In the genomic region with DNA sequence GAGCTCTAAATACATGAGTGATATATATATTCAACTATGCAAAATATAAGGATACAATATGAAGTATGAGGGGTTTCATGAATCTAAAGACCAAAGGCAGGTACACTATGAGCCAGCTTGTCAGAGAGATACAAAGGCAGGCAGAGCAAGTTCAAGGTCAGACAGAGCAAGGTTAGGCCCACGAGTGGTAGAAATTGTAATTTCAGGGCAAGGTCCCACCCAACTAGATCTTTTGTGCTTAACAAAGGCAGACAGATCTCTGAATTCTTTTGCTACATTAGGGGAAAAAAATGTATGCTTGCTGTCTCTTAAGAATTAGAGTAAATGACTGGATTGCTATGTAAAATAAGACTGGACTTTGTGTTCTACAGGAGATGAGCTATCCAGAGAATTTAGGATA, we compare ENCODE assay signal across 24 mouse cellular contexts. TPM values are rescaled to one million over a fixed set of nuclear protein-coding genes. Genes with fewer than 3 reads are reported as not detected.
"Had no signal": no experiment of that assay in that cellular context is flagged by ENCODE, and none has a peak within 500 bp of the region (broad histone marks: within the 10 kb centered on the region; RNA-seq: fewer than 3 reads in every experiment).

No protein-coding gene starts in this region.

- ATAC-seq: liver, embryonic 12.5 days had no signal

- H3K4me3 ChIP-seq: limb, embryonic 10.5 days; limb, embryonic 13.5 days; liver, embryonic 12.5 days; liver, embryonic 15.5 days; lung, embryonic 15.5 days; megakaryocyte, embryonic 14.5 days; neural tube, embryonic 12.5 days; neural tube, embryonic 15.5 days had no signal

- H3K27me3 ChIP-seq: limb, embryonic 13.5 days; liver, embryonic 12.5 days; liver, embryonic 15.5 days; lung, embryonic 15.5 days; megakaryocyte, embryonic 14.5 days; neural tube, embryonic 12.5 days; neural tube, embryonic 15.5 days had no signal

- H3K4me2 ChIP-seq: limb, embryonic 13.5 days; liver, embryonic 12.5 days; liver, embryonic 15.5 days; lung, embryonic 15.5 days; midbrain, embryonic 11.5 days; neural tube, embryonic 12.5 days; neural tube, embryonic 15.5 days had no signal

- H3K9me3 ChIP-seq: limb, embryonic 10.5 days; limb, embryonic 13.5 days; liver, embryonic 12.5 days; liver, embryonic 15.5 days; lung, embryonic 15.5 days; megakaryocyte, embryonic 14.5 days; neural tube, embryonic 12.5 days; neural tube, embryonic 15.5 days had no signal

- H3K9ac ChIP-seq: limb, embryonic 13.5 days; liver, embryonic 12.5 days; liver, embryonic 15.5 days; lung, embryonic 15.5 days; neural tube, embryonic 12.5 days; neural tube, embryonic 15.5 days had no signal

- H3K27ac ChIP-seq: limb, embryonic 10.5 days; limb, embryonic 13.5 days; liver, embryonic 12.5 days; liver, embryonic 15.5 days; lung, embryonic 15.5 days; neural tube, embryonic 12.5 days; neural tube, embryonic 15.5 days; stomach, postnatal 0 days had no signal

- DNase-seq: kidney, postnatal 14 days; kidney, postnatal 4 days; liver; lung, adult 18-20 months; lung, postnatal 10 days; lung, postnatal 36 days; midbrain, embryonic 14.5 days; right cerebral cortex, adult 18-20 months; right cerebral cortex, postnatal 14 days; right cerebral cortex, postnatal 4 days; thymus, adult 2 months; thymus, postnatal 14 days; thymus, postnatal 4 days had no signal

- H3K36me3 ChIP-seq: limb, embryonic 10.5 days; limb, embryonic 13.5 days; liver, embryonic 12.5 days; liver, embryonic 15.5 days; lung, embryonic 15.5 days; neural tube, embryonic 12.5 days; neural tube, embryonic 15.5 days had no signal

RNA-seq across cellular contexts. Expression of gene Ak9, which starts 3.6 kb away (rescaled TPM):
- polyA plus RNA-seq: limb, embryonic 10.5 days; limb, embryonic 13.5 days; liver, embryonic 12.5 days; liver, embryonic 15.5 days; midbrain, embryonic 11.5 days; stomach, embryonic 14.5 days; stomach, postnatal 0 days had no signal
